Mouse (Mus musculus): ENCODE measurements around the gene Slc13a2. TPM values are rescaled to one million over a fixed set of nuclear protein-coding genes. Genes with fewer than 3 reads are reported as not detected.

Gene Slc13a2
- polyA plus RNA-seq, 1 experiment from 2014 or later: not detected

Other genes starting within 250 kb of the Slc13a2 start
- gene Nek8, start 245.5 kb downstream of the Slc13a2 start, polyA plus RNA-seq (2014; fragmentation: Nextera tagmentation; extraction: Ambion mirVana): 8.6 and 8.9 TPM in 2 replicates
- 8.9 and 10.9 TPM in 2 replicates for gene Tlcd1, start 245.5 kb downstream of the Slc13a2 start, polyA plus RNA-seq (2014; fragmentation: Nextera tagmentation; extraction: Ambion mirVana)
- gene Rpl23a, start 238.6 kb downstream of the Slc13a2 start, polyA plus RNA-seq (2014; fragmentation: Nextera tagmentation; extraction: Ambion mirVana): 1,340 and 1,370 TPM in 2 replicates
- 139 and 140 TPM in 2 replicates for gene Rab34, start 233.8 kb downstream of the Slc13a2 start, polyA plus RNA-seq (2014; fragmentation: Nextera tagmentation; extraction: Ambion mirVana)
- gene Proca1, start 228.8 kb downstream of the Slc13a2 start, polyA plus RNA-seq (2014; fragmentation: Nextera tagmentation; extraction: Ambion mirVana): 1.2 and 1.7 TPM in 2 replicates
- gene Sdf2, start 176.5 kb downstream of the Slc13a2 start, polyA plus RNA-seq (2014; fragmentation: Nextera tagmentation; extraction: Ambion mirVana): 47.3 and 55.6 TPM in 2 replicates
- 24.9 and 27.4 TPM in 2 replicates for gene Supt6, start 176.2 kb downstream of the Slc13a2 start, polyA plus RNA-seq (2014; fragmentation: Nextera tagmentation; extraction: Ambion mirVana)
- gene 2610507B11Rik, start 160.5 kb downstream of the Slc13a2 start, polyA plus RNA-seq (2014; fragmentation: Nextera tagmentation; extraction: Ambion mirVana): 59.7 and 66.9 TPM in 2 replicates
- gene BC030499, start 131.4 kb downstream of the Slc13a2 start, polyA plus RNA-seq (2014; fragmentation: Nextera tagmentation; extraction: Ambion mirVana): 0.11 TPM in 1 of 2 replicates, not detected in the other
- gene Spag5, start 120.7 kb downstream of the Slc13a2 start, polyA plus RNA-seq (2014; fragmentation: Nextera tagmentation; extraction: Ambion mirVana): 54.8 and 62.0 TPM in 2 replicates
- gene Aldoc, start 99.2 kb downstream of the Slc13a2 start, polyA plus RNA-seq (2014; fragmentation: Nextera tagmentation; extraction: Ambion mirVana): 2.7 and 4.6 TPM in 2 replicates
- gene Pigs, start 93.8 kb downstream of the Slc13a2 start, polyA plus RNA-seq (2014; fragmentation: Nextera tagmentation; extraction: Ambion mirVana): 55.4 and 64.0 TPM in 2 replicates
- 77.0 and 84.7 TPM in 2 replicates for gene Unc119, start 78.7 kb downstream of the Slc13a2 start, polyA plus RNA-seq (2014; fragmentation: Nextera tagmentation; extraction: Ambion mirVana)
- 0.14 and 0.50 TPM in 2 replicates for gene Foxn1, start 35.7 kb downstream of the Slc13a2 start, polyA plus RNA-seq (2014; fragmentation: Nextera tagmentation; extraction: Ambion mirVana)
- 13.0 and 14.9 TPM in 2 replicates for gene Slc46a1, start 43.5 kb upstream of the Slc13a2 start, polyA plus RNA-seq (2014; fragmentation: Nextera tagmentation; extraction: Ambion mirVana)
- 4.1 and 4.7 TPM in 2 replicates for gene Sarm1, start 75.5 kb upstream of the Slc13a2 start, polyA plus RNA-seq (2014; fragmentation: Nextera tagmentation; extraction: Ambion mirVana)
- 24.8 and 30.4 TPM in 2 replicates for gene Vtn, start 76.9 kb upstream of the Slc13a2 start, polyA plus RNA-seq (2014; fragmentation: Nextera tagmentation; extraction: Ambion mirVana)
- gene Sebox, start 81.2 kb upstream of the Slc13a2 start, polyA plus RNA-seq (2014; fragmentation: Nextera tagmentation; extraction: Ambion mirVana): not detected in 2 replicates
- gene Tmem199, start 90.0 kb upstream of the Slc13a2 start, polyA plus RNA-seq (2014; fragmentation: Nextera tagmentation; extraction: Ambion mirVana): 66.4 and 70.1 TPM in 2 replicates
- 159 and 161 TPM in 2 replicates for gene Poldip2, start 90.0 kb upstream of the Slc13a2 start, polyA plus RNA-seq (2014; fragmentation: Nextera tagmentation; extraction: Ambion mirVana)
- gene Tnfaip1, start 114.1 kb upstream of the Slc13a2 start, polyA plus RNA-seq (2014; fragmentation: Nextera tagmentation; extraction: Ambion mirVana): 91.6 and 91.9 TPM in 2 replicates
- 125 and 138 TPM in 2 replicates for gene Ift20, start 114.1 kb upstream of the Slc13a2 start, polyA plus RNA-seq (2014; fragmentation: Nextera tagmentation; extraction: Ambion mirVana)
- gene Tmem97, start 128.6 kb upstream of the Slc13a2 start, polyA plus RNA-seq (2014; fragmentation: Nextera tagmentation; extraction: Ambion mirVana): 73.7 and 76.3 TPM in 2 replicates

All from embryonic facial prominence, embryonic 11.5 days (tissue).